Mouse (Mus musculus) CH12.LX (cell line): ENCODE results near the gene Rnase13. TPM values are rescaled to one million over a fixed set of nuclear protein-coding genes. Genes with fewer than 3 reads are reported as not detected.

Source experiments
- DNase-seq: peaks from one replicate; pipeline ENCODE4 v3.0.0-alpha.2; 2013; ENCODE audit errors: extremely low read depth
- H3K27ac ChIP-seq: 2 replicates; pipeline ENCODE4 v1.5.1; 2012; ENCODE audit warnings: low read depth, mild to moderate bottlenecking, control low read depth, moderate library complexity; ENCODE audit not compliant: insufficient read depth
- H3K27me3 ChIP-seq: replicated peaks from 2 replicates; pipeline ENCODE3; 2012; ENCODE audit warnings: inconsistent platforms
- H3K36me3 ChIP-seq, 2 experiments: replicated peaks in 1 of 2; 2 replicates each; pipeline versions ENCODE3 to v1.6.1; 2012; ENCODE audit warnings: inconsistent platforms in 1 of 2, low read length in 1 of 2, mild to moderate bottlenecking in 1 of 2, mixed read lengths in 1 of 2, moderate library complexity in 1 of 2; ENCODE audit not compliant: control insufficient read depth in 1 of 2, insufficient read depth in 1 of 2
- H3K4me1 ChIP-seq, 2 experiments: 2 replicates each; pipeline ENCODE4 v1.6.1; 2012; ENCODE audit warnings: inconsistent platforms in 1 of 2, moderate library complexity in 1 of 2; ENCODE audit not compliant: insufficient read depth in 2 of 2, control insufficient read depth in 1 of 2
- H3K4me2 ChIP-seq: 2 replicates; pipeline ENCODE4 v1.6.1; 2012; ENCODE audit warnings: low read depth, mild to moderate bottlenecking, control low read depth; ENCODE audit not compliant: poor library complexity, insufficient read depth, severe bottlenecking
- H3K4me3 ChIP-seq, 3 experiments: fragments of 150-350 bp in 1 of 3; sonication (generic) in 1 of 3; replicated peaks in 1 of 3; 2 replicates each; pipeline versions ENCODE3 to v1.5.1; 2011 to 2012; ENCODE audit warnings: low read depth in 2 of 3, low read length in 2 of 3, mild to moderate bottlenecking in 2 of 3, moderate library complexity in 2 of 3, control low read depth in 1 of 3, improper control_type of control experiment in 1 of 3, inconsistent platforms in 1 of 3, mixed read lengths in 1 of 3; ENCODE audit not compliant: poor library complexity in 1 of 3
- H3K79me2 ChIP-seq: replicated peaks from 2 replicates; pipeline ENCODE4 v1.6.1; 2012; ENCODE audit warnings: mild to moderate bottlenecking, moderate library complexity; ENCODE audit not compliant: control insufficient read depth, poor library complexity, insufficient read depth, severe bottlenecking; ENCODE audit errors: extremely low read depth
- H3K9ac ChIP-seq: 2 replicates; pipeline ENCODE4 v1.6.1; 2012; ENCODE audit warnings: low read depth, mild to moderate bottlenecking, control low read depth, moderate library complexity; ENCODE audit not compliant: insufficient read depth
- H3K9me3 ChIP-seq: replicated peaks from 2 replicates; pipeline ENCODE3; 2012; ENCODE audit warnings: low read length, inconsistent platforms, mixed read lengths
- E2F4 ChIP-seq: IDR thresholded peaks from 2 replicates; pipeline ENCODE4 v1.6.1; 2011; ENCODE audit warnings: low read depth, low read length, improper control_type of control experiment; ENCODE audit not compliant: insufficient replicate concordance
- GABPA ChIP-seq: IDR thresholded peaks from 2 replicates; pipeline ENCODE4 v1.6.1; 2012; ENCODE audit warnings: low read depth, low read length, improper control_type of control experiment, inconsistent platforms; ENCODE audit not compliant: insufficient replicate concordance
- JUND ChIP-seq: conservative IDR thresholded peaks from 2 replicates; pipeline ENCODE4 v1.6.1; 2011; ENCODE audit warnings: low read depth, low read length, improper control_type of control experiment
- MAZ ChIP-seq: IDR thresholded peaks from 2 replicates; pipeline ENCODE4 v1.6.1; 2012; ENCODE audit warnings: low read depth, mild to moderate bottlenecking, inconsistent platforms, low read length, improper control_type of control experiment, moderate library complexity
- MEF2A ChIP-seq: IDR thresholded peaks from 2 replicates; pipeline ENCODE4 v1.6.1; 2014; ENCODE audit warnings: low read depth, mild to moderate bottlenecking, inconsistent platforms, low read length, improper control_type of control experiment, borderline replicate concordance
- MYC ChIP-seq: IDR thresholded peaks from 2 replicates; pipeline ENCODE4 v1.6.1; 2011; ENCODE audit warnings: low read depth, mild to moderate bottlenecking, improper control_type of control experiment, low read length
- NELFE ChIP-seq: IDR thresholded peaks from 2 replicates; pipeline ENCODE4 v1.6.1; 2011; ENCODE audit warnings: low read depth, low read length, improper control_type of control experiment
- USF1 ChIP-seq: IDR thresholded peaks from 2 replicates; pipeline ENCODE4 v1.6.1; 2014; ENCODE audit warnings: low read depth, mild to moderate bottlenecking, inconsistent platforms, low read length, improper control_type of control experiment
- ZMIZ1 ChIP-seq: IDR thresholded peaks from 2 replicates; pipeline ENCODE4 v1.6.1; 2012; ENCODE audit warnings: low read depth, mild to moderate bottlenecking, inconsistent platforms, low read length, improper control_type of control experiment
- ZNF384 ChIP-seq: IDR thresholded peaks from 2 replicates; pipeline ENCODE4 v1.6.1; 2012; ENCODE audit warnings: low read depth, low read length, improper control_type of control experiment, inconsistent platforms
- dilution Hi-C: fragments of 300-500 bp; cut with MboI; formaldehyde crosslinking; loops from 2 replicates; pipeline ENCODE4 v1.14.3; 2020; ENCODE audit warnings: low sequenced_read_pairs; ENCODE audit not compliant: extremely low pct_unique_long_range_greater_than_20kb, extremely low pct_ligation_motif_present
- in situ Hi-C: fragments of 300-500 bp; cut with MboI; formaldehyde crosslinking; loops from 3 replicates; pipeline ENCODE4 v1.14.3; 2019; ENCODE audit warnings: low sequenced_read_pairs, low pct_ligation_motif_present, low pct_unique_long_range_greater_than_20kb, mixed read lengths
- polyA plus RNA-seq: library from polyadenylated mRNA; unstranded; fragments of >175 nt; gene quantifications from 2 replicates; pipeline ENCODE4 v1.2.1, GENCODE M21; 2012; ENCODE audit warnings: low read depth; ENCODE audit not compliant: insufficient read length
- total RNA-seq, 2 experiments: library from RNA; depleted of rRNA; stranded (reverse); fragments of 300-350 nt in 1 of 2; fragments of >200 nt in 1 of 2; gene quantifications; 2 replicates each; pipeline ENCODE4 v1.2.3; 2012 to 2014

Rnase13 gene
- total and polyA plus RNA-seq, 3 experiments = not detected

GRCm38 (mm10) chr14:51913062-51913959 is 9.3 kb downstream of the Rnase13 start:
- H3K4me1 ChIP-seq = peaks cover 9 to 22% of the 10 kb centered on the region in 2 experiments
- TF ChIP-seq USF1 (no peak), MEF2A (no peak), ZNF384 (no peak), MAZ (no peak), JUND (no peak), MYC (no peak)
- no peak for DNase-seq
- dilution Hi-C loops (no loop called here), in situ Hi-C loops (loop anchor here (25.0 kb wide), 1 partner anchor 424 kb away; the partner anchor contains the start of gene Sall2)
- H3K27me3 ChIP-seq = peaks cover 10% of the 10 kb centered on the region
- no peaks in the 10 kb centered on the region for H3K36me3 ChIP-seq
- H3K9me3 ChIP-seq = no peaks in the 10 kb centered on the region
- peak overlapping the region; percentile 27 to 30 (median 28) for H3K4me3 ChIP-seq
- H3K4me2 ChIP-seq = peak overlapping the region; percentile 57
- no peaks in the 10 kb centered on the region for H3K79me2 ChIP-seq
- H3K9ac ChIP-seq = no peak overlapping the region
- no peak overlapping the region for H3K27ac ChIP-seq

- Histone ChIP-seq H3K27me3 (peaks cover 10% of the 10 kb centered on the region), H3K27ac (no peak overlapping the region), H3K4me1 (peaks cover 9 to 22% of the 10 kb centered on the region in 2 experiments), H3K4me3 (peak overlapping the region in 1 of 3 experiments; percentile 27), H3K9me3 (no peaks in the 10 kb centered on the region), H3K79me2 (no peaks in the 10 kb centered on the region), H3K9ac (no peak overlapping the region), H3K36me3 (no peaks in the 10 kb centered on the region), H3K4me2 (peak overlapping the region; percentile 57)
- in situ Hi-C loops = loop anchor here (25.0 kb wide), 1 partner anchor 425 kb away; the partner anchor contains the start of gene Sall2
- dilution Hi-C loops = no loop called here
- no peak for DNase-seq
- TF ChIP-seq GABPA = no peak
- no peak for TF ChIP-seq E2F4
Observed at GRCm38 (mm10) chr14:51912391-51913061, 10.0 kb downstream of the Rnase13 start.

- H3K36me3 ChIP-seq = no peaks in the 10 kb centered on the region
- no peak overlapping the region for H3K4me2 ChIP-seq
- dilution Hi-C loops (no loop called here), in situ Hi-C loops (loop anchor here (25.0 kb wide), 1 partner anchor 426 kb away; the partner anchor contains the start of gene Sall2)
- no peak overlapping the region for H3K27ac ChIP-seq
- no peaks in the 10 kb centered on the region for H3K79me2 ChIP-seq
- no peak overlapping the region for H3K9ac ChIP-seq
- H3K27me3 ChIP-seq = peaks cover 10% of the 10 kb centered on the region
- TF ChIP-seq ZMIZ1 (no peak), MAZ (no peak), NELFE (no peak)
- no peaks in the 10 kb centered on the region for H3K9me3 ChIP-seq
- no peak for DNase-seq
- H3K4me1 ChIP-seq = peaks cover 9 to 22% of the 10 kb centered on the region in 2 experiments
- H3K4me3 ChIP-seq = no peak overlapping the region
Observed at GRCm38 (mm10) chr14:51911301-51911700, 11.3 kb downstream of the Rnase13 start.
